Mouse (Mus musculus) neural tube, embryonic 14.5 days (tissue): ENCODE data around the gene Mrpl58. TPM values are rescaled to one million over a fixed set of nuclear protein-coding genes. Genes with fewer than 3 reads are reported as not detected.

Source experiments
- ATAC-seq: fragments of 200-750 bp; cut with Nextera tagmentation; 2 replicates; pipeline ENCODE4 v1.8.0; 2017; ENCODE audit warnings: low read depth, mild to moderate bottlenecking, moderate TSS enrichment, moderate library complexity
- H3K27ac ChIP-seq: fragments of 300-500 bp; sonication (generic); 2 replicates; pipeline ENCODE4 v1.5.1; 2014; ENCODE audit warnings: low read depth, mild to moderate bottlenecking, control low read depth, low read length, moderate library complexity, mixed read lengths
- H3K27me3 ChIP-seq: fragments of 300-500 bp; sonication (generic); 2 replicates; pipeline ENCODE4 v1.6.1; 2014; ENCODE audit warnings: low read length; ENCODE audit not compliant: control insufficient read depth, insufficient read depth
- H3K36me3 ChIP-seq: fragments of 300-500 bp; sonication (generic); 2 replicates; pipeline ENCODE4 v1.6.1; 2014; ENCODE audit warnings: low read length, mixed read lengths; ENCODE audit not compliant: control insufficient read depth, insufficient read depth
- H3K4me1 ChIP-seq: fragments of 300-500 bp; sonication (generic); 2 replicates; pipeline ENCODE4 v1.6.1; 2014; ENCODE audit warnings: low read length; ENCODE audit not compliant: control insufficient read depth, insufficient read depth
- H3K4me2 ChIP-seq: fragments of 300-500 bp; sonication (generic); 2 replicates; pipeline ENCODE4 v1.6.1; 2014; ENCODE audit warnings: mild to moderate bottlenecking, low read depth, low read length, control low read depth
- H3K4me3 ChIP-seq: fragments of 300-500 bp; sonication (generic); 2 replicates; pipeline ENCODE4 v1.5.1; 2014; ENCODE audit warnings: low read depth, low read length, control low read depth, mixed read lengths
- H3K9ac ChIP-seq: fragments of 300-500 bp; sonication (generic); replicated peaks from 2 replicates; pipeline ENCODE4 v1.6.1; 2014; ENCODE audit warnings: low read depth, mild to moderate bottlenecking, control low read depth, low read length, mixed read lengths
- H3K9me3 ChIP-seq: fragments of 300-500 bp; sonication (generic); 2 replicates; pipeline ENCODE4 v1.6.1; 2016; ENCODE audit warnings: low read length; ENCODE audit not compliant: control insufficient read depth
- WGBS: fragments of 180-500 bp; shearing (Covaris S2); extraction: QIAGEN DNeasy Blood & Tissue Kit; methylation state at CpG from one replicate; pipeline ENCODE4 v1.1.7; 2014; 5-methylcytosine and 5-hydroxymethylcytosine counted together
- polyA plus RNA-seq: library from polyadenylated mRNA; unstranded; fragments of >200 nt; fragmentation: Nextera tagmentation; extraction: Ambion mirVana; gene quantifications from 2 replicates; pipeline ENCODE4 v1.2.1, GENCODE M21; 2014

Mrpl58 gene
- polyA plus RNA-seq, 1 experiment from 2014 or later: 211 TPM

GRCm38 (mm10) chr11:115427482-115428331 lies 24.2 kb downstream of the Mrpl58 start:
- no peaks in the 10 kb centered on the region for H3K27me3 ChIP-seq
- peaks cover 47% of the 10 kb centered on the region for H3K36me3 ChIP-seq
- H3K4me2 ChIP-seq: peak overlapping the region; percentile 15
- no peaks in the 10 kb centered on the region for H3K9me3 ChIP-seq
- H3K9ac ChIP-seq: 0 out of 2 replicates have a peak overlapping the region, but pooled peaks have one; percentile 18
- 31% methylated on average over 20 of the region's 20 CpGs for WGBS
- H3K4me1 ChIP-seq: no peaks in the 10 kb centered on the region
- H3K27ac ChIP-seq: peak overlapping the region; percentile 60
- H3K4me3 ChIP-seq: no peak overlapping the region
- peak; percentile 44; the same call in 1 of the 2 replicates for ATAC-seq

GRCm38 (mm10) chr11:115429307-115429706 lies 25.8 kb downstream of the Mrpl58 start:
- H3K9me3 ChIP-seq: no peaks in the 10 kb centered on the region
- no peak overlapping the region for H3K27ac ChIP-seq
- no peak for ATAC-seq
- H3K9ac ChIP-seq: no peak overlapping the region
- H3K36me3 ChIP-seq: peaks cover 45% of the 10 kb centered on the region
- H3K4me2 ChIP-seq: no peak overlapping the region
- H3K4me3 ChIP-seq: no peak overlapping the region
- 93% methylated on average over 7 of the region's 7 CpGs for WGBS
- no peaks in the 10 kb centered on the region for H3K4me1 ChIP-seq
- H3K27me3 ChIP-seq: no peaks in the 10 kb centered on the region

GRCm38 (mm10) chr11:115430561-115430960 lies 27.0 kb downstream of the Mrpl58 start:
- ATAC-seq: no peak
- Histone ChIP-seq H3K4me1 (peaks cover 2% of the 10 kb centered on the region; the same call in 1 of the 2 replicates), H3K27ac (no peak overlapping the region), H3K36me3 (peaks cover 33% of the 10 kb centered on the region), H3K4me2 (no peak overlapping the region), H3K27me3 (no peaks in the 10 kb centered on the region), H3K9ac (no peak overlapping the region), H3K9me3 (no peaks in the 10 kb centered on the region), H3K4me3 (no peak overlapping the region)
- 95% methylated on average over 6 of the region's 6 CpGs for WGBS

GRCm38 (mm10) chr11:115432814-115433213 lies 29.3 kb downstream of the Mrpl58 start:
- H3K9ac ChIP-seq: no peak overlapping the region
- no peak overlapping the region for H3K4me3 ChIP-seq
- no peak overlapping the region for H3K4me2 ChIP-seq
- no peak overlapping the region for H3K27ac ChIP-seq
- peaks cover 10% of the 10 kb centered on the region; the same call in 1 of the 2 replicates for H3K4me1 ChIP-seq
- 88% methylated on average over 4 of the region's 4 CpGs for WGBS
- no peak for ATAC-seq
- no peaks in the 10 kb centered on the region for H3K9me3 ChIP-seq
- H3K36me3 ChIP-seq: peaks cover 26% of the 10 kb centered on the region
- no peaks in the 10 kb centered on the region for H3K27me3 ChIP-seq

GRCm38 (mm10) chr11:115433342-115433741 lies 29.8 kb downstream of the Mrpl58 start:
- 92% methylated on average over 6 of the region's 6 CpGs for WGBS
- Histone ChIP-seq H3K36me3 (peaks cover 26% of the 10 kb centered on the region), H3K9me3 (no peaks in the 10 kb centered on the region), H3K9ac (no peak overlapping the region), H3K27ac (no peak overlapping the region), H3K4me3 (no peak overlapping the region), H3K4me2 (no peak overlapping the region), H3K4me1 (peaks cover 10% of the 10 kb centered on the region; the same call in 1 of the 2 replicates), H3K27me3 (no peaks in the 10 kb centered on the region)
- ATAC-seq: no peak

- H3K9me3 ChIP-seq: no peaks in the 10 kb centered on the region
- no peak overlapping the region for H3K27ac ChIP-seq
- WGBS: 4% methylated on average over 31 of the region's 31 CpGs
These were observed 32.2 kb downstream of the Mrpl58 start for GRCm38 (mm10) chr11:115435596-115436337.

GRCm38 (mm10) chr11:115437571-115438122 lies 34.1 kb downstream of the Mrpl58 start:
- WGBS: 92% methylated on average over 5 of the region's 5 CpGs
- no peak for ATAC-seq

More at GRCm38 (mm10) chr11:115435596-115436337, 32.2 kb downstream of the Mrpl58 start:
- H3K36me3 ChIP-seq: peaks cover 14% of the 10 kb centered on the region
- peak overlapping the region; percentile 52 for H3K9ac ChIP-seq
- peak overlapping the region; percentile 13 for H3K4me3 ChIP-seq
- no peaks in the 10 kb centered on the region for H3K27me3 ChIP-seq
- peak overlapping the region; percentile 54 for H3K4me2 ChIP-seq
- H3K4me1 ChIP-seq: peaks cover 10% of the 10 kb centered on the region; the same call in 1 of the 2 replicates
- ATAC-seq: peak; percentile 41; the same call in 1 of the 2 replicates

GRCm38 (mm10) chr11:115439326-115439725 lies 35.8 kb downstream of the Mrpl58 start:
- no peak for ATAC-seq
- Histone ChIP-seq H3K9me3 (no peaks in the 10 kb centered on the region), H3K4me3 (no peak overlapping the region), H3K36me3 (no peaks in the 10 kb centered on the region), H3K9ac (no peak overlapping the region), H3K4me2 (no peak overlapping the region), H3K4me1 (peaks cover 10% of the 10 kb centered on the region; the same call in 1 of the 2 replicates), H3K27ac (no peak overlapping the region), H3K27me3 (no peaks in the 10 kb centered on the region)
- WGBS: 91% methylated on average over 3 of the region's 3 CpGs

More at GRCm38 (mm10) chr11:115437571-115438122, 34.1 kb downstream of the Mrpl58 start:
- no peak overlapping the region for H3K9ac ChIP-seq
- no peaks in the 10 kb centered on the region for H3K9me3 ChIP-seq
- H3K27me3 ChIP-seq: no peaks in the 10 kb centered on the region
- H3K4me3 ChIP-seq: no peak overlapping the region
- H3K27ac ChIP-seq: no peak overlapping the region
- H3K36me3 ChIP-seq: no peaks in the 10 kb centered on the region
- peaks cover 10% of the 10 kb centered on the region; the same call in 1 of the 2 replicates for H3K4me1 ChIP-seq
- H3K4me2 ChIP-seq: no peak overlapping the region
